Mouse (Mus musculus) erythroblast, embryonic 14.5 days (primary cell): ENCODE data around the gene Mylpf.

Experiments used
- GATA1 ChIP-seq: IDR thresholded peaks from 2 replicates; pipeline ENCODE4 v1.6.1; 2012; ENCODE audit warnings: low read length, inconsistent platforms, mixed read lengths
- TAL1 ChIP-seq: IDR thresholded peaks from 3 replicates; pipeline ENCODE4 v1.6.1; 2012; ENCODE audit warnings: low read length, inconsistent platforms, mixed read lengths

DNA sequence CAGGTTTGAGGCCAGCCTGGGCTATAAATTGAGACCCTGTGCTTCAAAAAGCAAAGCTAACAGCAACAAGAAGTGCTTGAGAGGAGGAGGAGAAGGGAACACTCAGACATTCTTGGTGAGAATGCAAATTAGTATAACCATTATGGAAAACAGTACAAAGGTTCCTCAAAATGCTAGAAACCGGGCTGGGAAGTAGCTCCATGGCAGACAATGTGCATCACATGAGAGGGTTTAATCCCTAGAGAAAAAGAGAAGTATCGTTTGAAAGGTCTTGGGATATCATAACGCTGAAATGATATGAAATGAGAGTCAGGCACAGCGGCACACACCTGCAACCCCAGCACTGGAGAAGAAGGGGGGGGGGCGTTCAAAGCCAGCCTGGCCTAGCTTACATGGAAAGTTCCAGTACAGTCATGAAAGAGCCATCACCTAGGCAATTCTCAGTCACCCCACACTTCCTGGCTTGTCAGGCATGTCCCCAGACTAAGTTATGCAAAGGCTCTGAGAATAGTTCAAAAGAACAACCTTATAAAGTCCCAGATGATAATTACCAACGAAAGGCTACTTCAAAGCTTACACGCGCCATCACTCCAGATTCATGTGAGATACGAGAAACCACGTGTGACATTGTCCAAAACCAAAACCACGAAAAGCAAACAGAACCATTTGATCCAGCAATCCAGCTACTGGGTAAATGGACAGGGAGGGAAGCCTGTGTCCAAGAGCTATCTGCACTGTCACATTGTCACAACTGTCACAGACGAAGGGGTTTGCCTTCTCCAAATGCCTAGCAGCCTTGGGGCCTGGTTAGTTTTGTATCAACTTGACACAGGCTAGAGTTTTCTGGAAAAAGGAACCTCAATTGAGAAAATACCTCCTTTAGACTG is 42.8 kb upstream of the Mylpf start:
- TF ChIP-seq GATA1, result no peak
- TF ChIP-seq TAL1, result no peak
